Mouse (Mus musculus) lung, postnatal 4 days (tissue): Measurements from ENCODE around the gene H2-M3.
A peak's percentile ranks its signal among the peaks of the same experiment; 100 is the strongest.
"Not testable (repeated sequence)": the region's sequence is repeated elsewhere in the genome, so short reads cannot be mapped to it uniquely, and the experiment has no call there.

Experiments
- DNase-seq, 2 experiments: peaks; one replicate each; pipeline ENCODE4 v3.0.0; 2021

Gene H2-M3

GRCm38 (mm10) chr17:37270058-37270701 is at the start of gene H2-M3:
TSS of gene H2-M3 (plus strand) at chr17:37270220.
- DNase-seq = peak; percentile 51 to 92

DNA sequence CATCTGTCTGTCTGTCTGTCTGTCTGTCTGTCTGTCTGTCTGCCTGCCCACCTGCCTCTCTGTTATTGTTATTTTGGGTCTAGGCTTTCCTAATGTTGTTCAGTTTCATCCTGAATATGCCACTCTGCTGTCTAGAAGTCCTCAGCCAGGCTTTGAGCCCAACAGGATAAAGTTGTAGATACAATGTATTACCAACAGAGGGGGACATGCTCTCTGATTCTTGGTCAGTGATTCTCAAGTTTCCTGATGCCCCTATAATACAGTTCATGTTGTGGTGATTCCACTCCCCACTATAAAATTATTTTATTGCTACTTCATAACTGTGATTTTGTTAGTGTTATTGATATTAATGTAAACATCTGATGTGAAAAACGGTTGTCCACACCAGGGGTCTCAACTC is 48.1 kb upstream of the H2-M3 start:
- no peak for DNase-seq

DNA sequence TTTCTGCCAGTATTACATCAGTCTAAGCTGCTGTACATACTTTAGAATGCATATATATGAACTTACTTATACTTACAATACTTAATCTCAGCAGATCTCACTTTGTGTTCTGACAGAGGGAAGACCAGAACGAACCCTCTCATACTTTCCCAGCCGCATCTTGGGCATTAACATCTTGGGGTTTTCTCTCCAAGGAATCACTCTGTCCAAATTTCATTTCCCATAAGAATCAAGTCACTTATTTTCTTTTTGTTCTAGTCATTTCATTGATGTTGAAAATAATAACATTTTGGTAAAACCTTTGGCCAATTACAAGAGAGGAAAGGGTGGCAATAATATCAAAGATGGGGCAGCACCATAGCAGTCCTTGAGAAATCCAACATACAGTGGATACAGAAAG is 32.8 kb upstream of the H2-M3 start, which contains the start of gene Olfr97:
TSS of gene Olfr97 (minus strand) at position 101 of the 400 bp plus-strand sequence.
- not testable (repeated sequence) for DNase-seq

- no peak for DNase-seq
Observed at GRCm38 (mm10) chr17:37242198-37242597, 27.8 kb upstream of the H2-M3 start.

DNA sequence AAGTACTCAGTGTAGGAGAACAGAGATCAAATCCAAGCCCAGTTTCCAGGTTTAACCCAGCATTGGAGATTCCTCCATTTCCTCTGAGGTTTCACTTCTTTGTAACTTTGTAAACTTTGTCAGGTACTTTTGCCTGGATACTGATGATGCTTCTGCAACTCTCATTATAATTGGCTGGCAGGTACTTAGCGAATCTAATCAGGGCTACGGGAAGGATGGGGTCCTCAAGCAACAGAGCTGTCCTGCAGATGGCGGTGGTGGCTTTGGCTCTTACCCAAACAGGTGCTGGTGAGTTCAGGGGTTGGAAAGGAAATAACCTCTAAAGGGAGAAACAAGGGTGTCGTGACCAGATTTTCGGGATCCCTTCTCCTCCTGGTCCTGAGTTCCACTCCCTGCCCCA is 23.3 kb upstream of the H2-M3 start:
- peak in 1 of 2 experiments; percentile 37 for DNase-seq

DNA sequence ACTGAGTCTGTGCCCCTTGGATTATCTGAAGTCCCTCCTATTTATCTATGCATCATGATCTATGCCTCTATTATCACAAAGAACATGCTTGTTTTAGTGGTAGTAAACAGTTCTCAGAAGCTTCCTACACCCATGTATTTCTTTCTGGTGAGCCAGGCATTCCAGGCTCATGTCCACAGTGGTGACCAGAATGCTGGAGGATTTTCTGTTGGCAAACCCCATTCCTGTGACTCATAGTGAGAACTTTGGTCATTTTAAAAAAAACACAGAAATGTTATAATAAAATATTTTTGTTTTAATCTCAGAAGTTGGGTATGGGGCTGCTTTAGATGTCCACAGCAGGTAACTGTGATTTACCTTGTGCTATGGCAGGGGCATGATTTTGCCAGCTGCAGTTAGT is 20.6 kb upstream of the H2-M3 start:
- DNase-seq = no peak

GRCm38 (mm10) chr17:37250544-37250943 is 19.5 kb upstream of the H2-M3 start:
- peak in 1 of 2 experiments; percentile 6 for DNase-seq

GRCm38 (mm10) chr17:37263626-37264025 is 6.4 kb upstream of the H2-M3 start, which contains the start of gene Olfr98:
TSS of gene Olfr98 (minus strand) at chr17:37263749.
- no peak for DNase-seq

GRCm38 (mm10) chr17:37270702-37271092 is 677 bp downstream of the H2-M3 start:
- peak; percentile 49 to 54 for DNase-seq

DNA sequence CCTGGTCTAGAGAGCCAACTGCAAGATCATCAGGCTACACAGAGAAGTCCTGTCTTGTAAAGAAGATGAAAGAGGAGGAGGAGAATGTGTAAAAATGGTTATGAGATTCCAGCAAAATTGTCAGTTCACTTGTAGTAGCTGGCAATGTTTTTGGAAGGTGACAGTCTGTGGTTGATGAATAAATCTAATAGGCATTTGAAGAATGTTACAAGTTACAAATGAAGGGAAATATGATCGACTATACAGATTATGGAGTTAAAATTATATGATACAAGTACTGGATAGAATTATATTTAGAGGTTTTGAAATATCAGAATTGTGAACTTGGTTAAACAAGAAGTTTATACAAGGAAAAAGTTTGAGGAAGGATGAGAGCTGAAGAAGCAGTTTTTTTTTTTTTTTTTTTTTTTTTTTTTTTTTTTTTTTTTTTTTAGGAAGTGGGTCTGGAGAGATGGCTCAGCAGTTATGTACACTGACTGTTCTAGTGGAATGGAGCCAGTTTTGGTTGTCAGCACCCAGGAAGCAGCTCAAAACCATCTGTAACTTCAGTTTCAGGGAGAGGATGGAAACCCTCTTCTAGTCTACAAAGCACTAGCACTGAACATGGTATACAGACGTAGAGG is 5.7 kb downstream of the H2-M3 start:
- DNase-seq = no peak

DNA sequence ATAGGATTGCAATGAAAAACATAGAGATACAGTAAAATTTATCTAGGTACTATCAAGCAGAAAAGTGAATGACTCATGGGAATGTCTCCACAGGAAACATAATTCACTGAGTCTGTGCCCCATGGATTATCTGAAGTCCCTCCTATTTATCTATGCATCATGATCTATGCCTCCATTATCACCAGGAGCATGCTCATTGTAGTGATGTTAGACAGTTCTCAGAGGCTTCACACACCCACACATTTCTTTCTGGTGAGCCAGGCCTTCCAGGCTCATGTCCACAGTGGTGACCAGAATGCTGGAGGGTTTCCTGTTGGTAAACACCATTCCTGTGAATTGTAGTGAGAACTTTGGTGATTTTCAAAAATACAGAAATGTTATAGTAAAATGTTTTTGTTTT is 6.6 kb downstream of the H2-M3 start:
- no peak for DNase-seq

DNA sequence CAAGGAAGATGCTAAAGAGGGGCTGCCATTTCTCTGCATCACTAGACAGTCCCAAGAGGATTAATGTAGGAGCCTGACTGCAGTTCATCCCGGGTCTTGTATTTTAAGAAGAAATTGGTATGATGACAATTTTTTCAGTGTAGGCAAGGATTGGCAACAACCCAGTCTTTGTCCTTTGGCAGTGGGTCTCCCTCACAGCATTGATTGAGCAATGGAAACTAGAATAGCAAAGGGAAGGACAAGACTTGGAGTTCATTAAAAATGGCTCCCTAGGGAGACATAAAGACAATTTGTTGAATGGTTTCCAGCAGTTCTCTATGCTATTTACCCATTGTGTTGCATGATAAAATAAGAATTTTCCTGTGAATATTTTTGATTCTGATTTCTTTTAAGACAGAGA is 10.3 kb downstream of the H2-M3 start:
- no peak for DNase-seq

GRCm38 (mm10) chr17:37283360-37283759 is 13.3 kb downstream of the H2-M3 start, which contains the start of gene Olfr99:
TSS of gene Olfr99 (minus strand) at chr17:37283460.
- DNase-seq = no peak

DNA sequence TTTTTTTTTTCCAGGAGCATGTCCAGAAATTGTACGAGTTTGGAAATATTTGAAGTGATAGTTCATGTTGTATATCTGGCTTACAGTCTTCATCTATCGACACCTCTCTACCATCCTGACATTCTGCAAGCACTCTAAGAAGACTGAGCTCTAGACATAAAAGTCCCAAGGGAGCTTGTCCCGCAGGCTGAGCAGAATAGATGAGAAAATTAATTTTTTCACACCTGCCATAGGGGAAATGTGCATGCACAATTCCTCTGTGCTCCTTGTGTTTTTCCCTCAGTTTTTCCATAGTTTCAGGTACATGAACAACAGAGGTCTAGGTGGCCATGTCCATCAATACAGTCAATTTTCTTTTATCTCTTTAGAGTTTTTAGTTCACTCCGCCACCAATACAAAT is 34.2 kb downstream of the H2-M3 start, which contains the start of gene Olfr101:
TSS of gene Olfr101 (minus strand) at position 101 of the 400 bp plus-strand sequence.
- no peak for DNase-seq

- no peak for DNase-seq
Observed at GRCm38 (mm10) chr17:37308483-37308882, 38.5 kb downstream of the H2-M3 start.

DNA sequence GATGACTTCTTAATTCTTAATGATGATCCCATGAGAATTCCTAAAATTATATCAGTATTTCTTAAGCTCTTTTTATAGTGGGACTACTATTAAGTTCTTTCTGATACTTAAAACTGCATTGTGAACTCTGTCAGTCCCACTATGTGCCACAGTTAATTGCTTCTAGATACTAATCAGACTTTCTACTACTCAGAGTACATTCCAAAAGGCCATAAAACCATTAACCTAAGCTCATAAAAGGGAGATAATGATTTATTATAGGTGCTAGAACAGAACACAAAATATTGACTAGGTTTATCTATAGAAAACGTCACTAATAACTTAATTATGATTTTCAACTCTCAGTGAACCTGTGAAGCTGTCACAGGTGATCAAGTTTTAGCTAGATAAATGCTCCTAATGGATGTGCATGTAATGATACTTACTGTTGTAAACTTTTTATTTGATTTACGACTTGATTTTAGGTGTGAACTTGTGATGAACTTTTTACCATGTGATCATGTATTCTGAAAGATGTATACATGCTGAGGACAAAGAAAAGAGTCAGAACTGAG is 40.2 kb downstream of the H2-M3 start:
- no peak for DNase-seq

DNA sequence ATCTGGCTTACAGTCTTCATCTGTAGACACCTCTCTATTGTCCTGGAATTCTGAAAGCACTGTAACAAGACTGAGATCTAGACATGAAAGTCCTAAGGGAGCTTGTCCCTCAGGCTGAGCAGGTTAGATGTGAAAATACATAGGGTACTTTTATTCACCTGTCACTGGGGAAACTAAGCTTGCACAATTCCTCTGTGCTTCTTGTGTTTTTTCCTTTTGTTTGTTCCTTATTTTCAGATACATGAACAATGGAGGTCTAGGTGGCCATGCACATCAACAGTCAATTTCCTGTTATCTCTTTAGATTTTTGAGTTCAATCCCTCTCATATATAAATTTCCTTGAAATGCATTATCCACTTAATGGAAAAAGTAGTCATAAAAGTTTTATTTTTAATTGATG is 46.9 kb downstream of the H2-M3 start, which contains the start of gene Olfr102:
TSS of gene Olfr102 (minus strand) at position 101 of the 400 bp plus-strand sequence.
- DNase-seq = no peak
